Mouse (Mus musculus): ENCODE data around the gene Grik5. TPM values are rescaled to one million over a fixed set of nuclear protein-coding genes. Genes with fewer than 3 reads are reported as not detected.
A peak's percentile ranks its signal among the peaks of the same experiment; 100 is the strongest.

Gene Grik5
- polyA plus RNA-seq, 1 experiment, result 2.1 TPM

GRCm38 (mm10) chr7:25082510-25082909, 10.4 kb upstream of the Grik5 start:
- no peak overlapping the region for H3K4me3 ChIP-seq (ENCODE audit: insufficient read depth, low read length)
- TF ChIP-seq CTCF (IDR thresholded peaks at IDR 0.05; ENCODE audit: low read depth, low read length), result peak; percentile 55
- TF ChIP-seq POLR2A (IDR thresholded peaks at IDR 0.05; ENCODE audit: borderline replicate concordance, low read depth, low read length), result no peak
- H3K4me1 ChIP-seq (ENCODE audit: control insufficient read depth, insufficient read depth, low read length), result peaks cover 20% of the 10 kb centered on the region
- H3K27ac ChIP-seq (ENCODE audit: insufficient read depth, low read depth, low read length), result no peak overlapping the region

GRCm38 (mm10) chr7:25080431-25080830, 8.3 kb upstream of the Grik5 start:
- Histone ChIP-seq H3K4me3 (ENCODE audit: insufficient read depth, low read length) (no peak overlapping the region), H3K27ac (ENCODE audit: insufficient read depth, low read depth, low read length) (no peak overlapping the region), H3K4me1 (ENCODE audit: control insufficient read depth, insufficient read depth, low read length) (peaks cover 25% of the 10 kb centered on the region)
- TF ChIP-seq POLR2A (IDR thresholded peaks at IDR 0.05; ENCODE audit: borderline replicate concordance, low read depth, low read length), result no peak

- H3K4me1 ChIP-seq (ENCODE audit: control insufficient read depth, insufficient read depth, low read length), result peaks cover 17% of the 10 kb centered on the region
- TF ChIP-seq CTCF (IDR thresholded peaks at IDR 0.05; ENCODE audit: low read depth, low read length), result no peak
- TF ChIP-seq POLR2A (IDR thresholded peaks at IDR 0.05; ENCODE audit: borderline replicate concordance, low read depth, low read length), result no peak
- H3K4me3 ChIP-seq (ENCODE audit: insufficient read depth, low read length), result no peak overlapping the region
- H3K27ac ChIP-seq (ENCODE audit: insufficient read depth, low read depth, low read length), result no peak overlapping the region
Measured at GRCm38 (mm10) chr7:25079496-25080026, 7.4 kb upstream of the Grik5 start.

GRCm38 (mm10) chr7:25077414-25077755, 5.2 kb upstream of the Grik5 start:
- peak overlapping the region; percentile 82 for H3K4me3 ChIP-seq (ENCODE audit: insufficient read depth, low read length)
- no peak for TF ChIP-seq POLR2A (IDR thresholded peaks at IDR 0.05; ENCODE audit: borderline replicate concordance, low read depth, low read length)
- no peak for TF ChIP-seq CTCF (IDR thresholded peaks at IDR 0.05; ENCODE audit: low read depth, low read length)
- H3K4me1 ChIP-seq (ENCODE audit: control insufficient read depth, insufficient read depth, low read length), result peaks cover 17% of the 10 kb centered on the region
- H3K27ac ChIP-seq (ENCODE audit: insufficient read depth, low read depth, low read length), result peak overlapping the region; percentile 53

GRCm38 (mm10) chr7:25076663-25077413, 4.7 kb upstream of the Grik5 start:
- Histone ChIP-seq H3K27ac (ENCODE audit: insufficient read depth, low read depth, low read length) (peak overlapping the region; percentile 92), H3K4me1 (ENCODE audit: control insufficient read depth, insufficient read depth, low read length) (peaks cover 17% of the 10 kb centered on the region), H3K4me3 (ENCODE audit: insufficient read depth, low read length) (peak overlapping the region; percentile 82)
- no peak for TF ChIP-seq POLR2A (IDR thresholded peaks at IDR 0.05; ENCODE audit: borderline replicate concordance, low read depth, low read length)
- TF ChIP-seq CTCF (IDR thresholded peaks at IDR 0.05; ENCODE audit: low read depth, low read length), result no peak

GRCm38 (mm10) chr7:25076296-25076662, 4.1 kb upstream of the Grik5 start:
- TF ChIP-seq POLR2A (IDR thresholded peaks at IDR 0.05; ENCODE audit: borderline replicate concordance, low read depth, low read length) (no peak), CTCF (IDR thresholded peaks at IDR 0.05; ENCODE audit: low read depth, low read length) (no peak)
- Histone ChIP-seq H3K4me1 (ENCODE audit: control insufficient read depth, insufficient read depth, low read length) (peaks cover 17% of the 10 kb centered on the region), H3K27ac (ENCODE audit: insufficient read depth, low read depth, low read length) (peak overlapping the region; percentile 92), H3K4me3 (ENCODE audit: insufficient read depth, low read length) (peak overlapping the region; percentile 64)

- no peak overlapping the region for H3K27ac ChIP-seq (ENCODE audit: insufficient read depth, low read depth, low read length)
- H3K4me3 ChIP-seq (ENCODE audit: insufficient read depth, low read length), result no peak overlapping the region
- peaks cover 15% of the 10 kb centered on the region for H3K4me1 ChIP-seq (ENCODE audit: control insufficient read depth, insufficient read depth, low read length)
- TF ChIP-seq CTCF (IDR thresholded peaks at IDR 0.05; ENCODE audit: low read depth, low read length) (no peak), POLR2A (IDR thresholded peaks at IDR 0.05; ENCODE audit: borderline replicate concordance, low read depth, low read length) (no peak)
Measured at GRCm38 (mm10) chr7:25073924-25074323, 1.8 kb upstream of the Grik5 start.

GRCm38 (mm10) chr7:25072716-25073390, 707 bp upstream of the Grik5 start:
- H3K27ac ChIP-seq (ENCODE audit: insufficient read depth, low read depth, low read length), result no peak overlapping the region
- no peak overlapping the region for H3K4me3 ChIP-seq (ENCODE audit: insufficient read depth, low read length)
- TF ChIP-seq POLR2A (IDR thresholded peaks at IDR 0.05; ENCODE audit: borderline replicate concordance, low read depth, low read length), result no peak
- TF ChIP-seq CTCF (IDR thresholded peaks at IDR 0.05; ENCODE audit: low read depth, low read length), result no peak
- H3K4me1 ChIP-seq (ENCODE audit: control insufficient read depth, insufficient read depth, low read length), result peaks cover 8% of the 10 kb centered on the region

GRCm38 (mm10) chr7:25068724-25069123, 3.4 kb downstream of the Grik5 start:
- TF ChIP-seq CTCF (IDR thresholded peaks at IDR 0.05; ENCODE audit: low read depth, low read length), result no peak
- Histone ChIP-seq H3K4me3 (ENCODE audit: insufficient read depth, low read length) (no peak overlapping the region), H3K27ac (ENCODE audit: insufficient read depth, low read depth, low read length) (no peak overlapping the region), H3K4me1 (ENCODE audit: control insufficient read depth, insufficient read depth, low read length) (peaks cover under 1% of the 10 kb centered on the region; the same call in 1 of the 2 replicates)

Measured in bone marrow macrophage, adult 2 months (primary cell).